Mouse (Mus musculus) midbrain, embryonic 11.5 days (tissue): ENCODE results near the gene Ift43. TPM values are rescaled to one million over a fixed set of nuclear protein-coding genes. Genes with fewer than 3 reads are reported as not detected.
A peak's percentile ranks its signal among the peaks of the same experiment; 100 is the strongest.

Source experiments
- ATAC-seq: fragments of 200-750 bp; cut with Nextera tagmentation; 2 replicates; pipeline ENCODE4 v1.8.0; 2017; ENCODE audit warnings: moderate TSS enrichment, moderate library complexity; ENCODE audit not compliant: low FRiP score
- DNase-seq: peaks from one replicate; pipeline ENCODE4 v3.0.0; 2015; ENCODE audit warnings: low spot score; ENCODE audit errors: missing footprints
- H3K27ac ChIP-seq: fragments of 300-500 bp; sonication (generic); 2 replicates; pipeline ENCODE4 v1.5.1; 2014; ENCODE audit warnings: low read depth, low read length
- H3K27me3 ChIP-seq: fragments of 300-500 bp; sonication (generic); 2 replicates; pipeline ENCODE4 v1.6.1; 2014; ENCODE audit warnings: mild to moderate bottlenecking, low read length, moderate library complexity, mixed read lengths; ENCODE audit not compliant: control insufficient read depth, insufficient read depth
- H3K36me3 ChIP-seq: fragments of 300-500 bp; sonication (generic); 2 replicates; pipeline ENCODE4 v1.6.1; 2014; ENCODE audit warnings: mild to moderate bottlenecking, low read length, moderate library complexity, mixed read lengths; ENCODE audit not compliant: control insufficient read depth, insufficient read depth
- H3K4me1 ChIP-seq: fragments of 300-500 bp; sonication (generic); 2 replicates; pipeline ENCODE4 v1.6.1; 2014; ENCODE audit warnings: low read length; ENCODE audit not compliant: control insufficient read depth, insufficient read depth
- H3K4me2 ChIP-seq: fragments of 300-500 bp; sonication (generic); 2 replicates; pipeline ENCODE4 v1.6.1; 2014; ENCODE audit warnings: mild to moderate bottlenecking, moderate library complexity
- H3K4me3 ChIP-seq: fragments of 300-500 bp; sonication (generic); 2 replicates; pipeline ENCODE4 v1.5.1; 2014; ENCODE audit warnings: low read depth, low read length
- H3K9ac ChIP-seq: fragments of 300-500 bp; sonication (generic); 2 replicates; pipeline ENCODE4 v1.6.1; 2014; ENCODE audit warnings: low read length
- H3K9me3 ChIP-seq: fragments of 300-500 bp; sonication (generic); 2 replicates; pipeline ENCODE4 v1.6.1; 2016; ENCODE audit warnings: low read length; ENCODE audit not compliant: control insufficient read depth
- WGBS: fragments of 180-500 bp; shearing (Covaris S2); extraction: QIAGEN DNeasy Blood & Tissue Kit; methylation state at CpG from one replicate; pipeline ENCODE4 v1.1.7; 2014; 5-methylcytosine and 5-hydroxymethylcytosine counted together
- polyA plus RNA-seq: library from polyadenylated mRNA; unstranded; fragments of >200 nt; fragmentation: Nextera tagmentation; extraction: Ambion mirVana; gene quantifications from 2 replicates; pipeline ENCODE4 v1.2.1, GENCODE M21; 2014

The Ift43 gene
- polyA plus RNA-seq, 1 experiment from 2014 or later = 95.4 TPM

DNA sequence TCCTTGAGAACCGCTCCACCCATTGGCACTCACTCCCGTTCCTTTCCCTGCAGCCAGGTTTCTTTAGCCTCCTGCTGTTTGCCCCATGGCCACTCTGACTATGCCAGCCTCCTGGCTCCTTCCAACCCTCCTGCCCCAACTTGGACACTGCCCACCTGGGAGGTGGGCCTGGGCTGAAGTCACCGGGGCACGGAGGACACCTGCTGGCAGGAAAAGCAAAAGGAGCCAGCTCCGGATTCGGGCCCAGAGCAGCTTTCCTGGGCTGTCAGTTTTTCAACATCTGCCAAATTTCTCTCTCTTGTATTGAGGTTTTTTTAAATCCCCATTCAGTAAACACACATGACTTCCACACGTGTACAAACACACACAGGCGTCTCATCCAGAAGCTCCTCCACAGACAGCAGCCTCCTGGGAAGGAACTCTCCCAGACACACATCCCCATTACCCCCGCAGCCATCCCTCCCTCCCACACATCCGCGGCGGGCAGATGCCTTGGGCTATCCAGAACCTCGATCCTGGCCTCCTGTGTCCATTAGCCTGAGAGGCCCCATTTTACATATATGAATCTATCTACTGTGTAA lies 5.9 kb upstream of the Ift43 start:
- Histone ChIP-seq H3K36me3 (no peaks in the 10 kb centered on the region), H3K27me3 (peaks cover 2% of the 10 kb centered on the region; the same call in 1 of the 2 replicates), H3K9me3 (no peaks in the 10 kb centered on the region), H3K4me3 (no peak overlapping the region), H3K9ac (no peak overlapping the region), H3K4me2 (peak overlapping the region; percentile 14; the same call in 1 of the 2 replicates), H3K4me1 (peaks cover 12% of the 10 kb centered on the region), H3K27ac (no peak overlapping the region)
- ATAC-seq (no peak), DNase-seq (peak; percentile 86)
- WGBS = 11% methylated on average over 13 of the region's 13 CpGs

GRCm38 (mm10) chr12:86077322-86077721 lies 5.0 kb upstream of the Ift43 start:
- ATAC-seq (no peak), DNase-seq (peak; percentile 91)
- no peaks in the 10 kb centered on the region for H3K9me3 ChIP-seq
- peak overlapping the region; percentile 48; the same call in 1 of the 2 replicates for H3K9ac ChIP-seq
- WGBS = 20% methylated on average over 8 of the region's 8 CpGs
- peak overlapping the region; percentile 88 for H3K4me2 ChIP-seq
- H3K27me3 ChIP-seq = peaks cover 2% of the 10 kb centered on the region; the same call in 1 of the 2 replicates
- H3K27ac ChIP-seq = no peak overlapping the region
- peaks cover 12% of the 10 kb centered on the region for H3K4me1 ChIP-seq
- H3K36me3 ChIP-seq = no peaks in the 10 kb centered on the region
- no peak overlapping the region; the same call in 1 of the 2 replicates for H3K4me3 ChIP-seq

GRCm38 (mm10) chr12:86077736-86078135 lies 4.6 kb upstream of the Ift43 start:
- DNase-seq (peak; percentile 93), ATAC-seq (no peak)

DNA sequence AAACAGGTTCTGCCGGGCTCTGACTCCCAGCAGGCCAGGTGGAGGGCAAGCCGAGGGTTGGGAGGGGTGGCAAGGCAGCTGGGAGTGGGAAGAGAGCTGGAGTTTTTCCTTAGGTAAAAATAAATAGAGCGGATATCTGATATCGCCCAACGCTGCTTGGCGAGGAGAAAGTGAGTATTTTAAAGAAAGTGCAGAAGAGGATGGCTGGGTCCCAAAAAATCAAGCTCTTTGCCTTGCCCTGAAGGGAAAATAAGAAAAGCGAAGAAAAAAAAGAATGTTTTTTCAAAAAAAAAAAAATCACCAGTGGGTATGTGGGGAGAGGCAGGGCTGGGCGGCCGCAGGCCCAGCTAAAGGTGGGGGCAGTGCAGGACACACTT lies 4.2 kb upstream of the Ift43 start:
- Histone ChIP-seq H3K36me3 (no peaks in the 10 kb centered on the region), H3K27ac (no peak overlapping the region; the same call in 1 of the 2 replicates), H3K4me1 (peaks cover 14% of the 10 kb centered on the region), H3K4me2 (peak overlapping the region; percentile 88), H3K27me3 (peaks cover 2% of the 10 kb centered on the region; the same call in 1 of the 2 replicates), H3K9me3 (no peaks in the 10 kb centered on the region), H3K4me3 (peak overlapping the region; percentile 47), H3K9ac (peak overlapping the region; percentile 67; the same call in 1 of the 2 replicates)
- WGBS = 5% methylated on average over 9 of the region's 9 CpGs
- DNase-seq = peak; percentile 95
- no peak for ATAC-seq

More at GRCm38 (mm10) chr12:86077736-86078135, 4.6 kb upstream of the Ift43 start:
- H3K9ac ChIP-seq = peak overlapping the region; percentile 48; the same call in 1 of the 2 replicates
- H3K27ac ChIP-seq = no peak overlapping the region
- H3K27me3 ChIP-seq = peaks cover 2% of the 10 kb centered on the region; the same call in 1 of the 2 replicates
- H3K4me3 ChIP-seq = 0 out of 2 replicates have a peak overlapping the region, but pooled peaks have one; percentile 14
- peak overlapping the region; percentile 88 for H3K4me2 ChIP-seq
- WGBS = 18% methylated on average over 11 of the region's 11 CpGs
- no peaks in the 10 kb centered on the region for H3K9me3 ChIP-seq
- peaks cover 12% of the 10 kb centered on the region for H3K4me1 ChIP-seq
- H3K36me3 ChIP-seq = no peaks in the 10 kb centered on the region

- H3K4me2 ChIP-seq = peak within 1 kb of the TSS; percentile 88
- peaks cover 16% of the 10 kb centered on the region for H3K4me1 ChIP-seq
Observed at GRCm38 (mm10) chr12:86078553-86079201, 3.7 kb upstream of the Ift43 start, which contains the start of gene Tgfb3. Tgfb3 (minus strand) TSS chr12:86079041.

DNA sequence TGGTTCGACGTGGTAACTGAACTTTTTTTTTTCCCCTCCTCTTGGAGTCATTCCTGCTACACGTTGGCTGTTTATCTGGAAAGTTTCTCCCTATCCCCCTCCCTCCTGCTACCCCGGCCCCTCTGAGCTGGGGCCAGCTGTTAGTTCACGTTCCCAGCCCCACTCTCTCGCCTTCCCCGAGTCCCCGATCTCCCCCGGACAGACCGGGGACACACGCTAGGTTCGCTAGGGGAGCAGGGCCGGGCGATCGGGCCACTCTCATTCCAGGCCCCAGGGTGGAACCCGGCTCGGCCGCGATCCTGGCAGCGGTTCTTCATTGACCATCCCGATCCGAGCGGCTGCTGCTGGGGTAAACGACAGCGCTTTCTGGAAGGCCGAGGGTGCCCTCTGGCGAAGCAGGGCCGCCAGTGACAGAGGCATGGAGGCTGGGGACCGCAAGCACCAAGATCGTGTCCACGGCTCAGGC lies 3.1 kb upstream of the Ift43 start:
- Histone ChIP-seq H3K4me1 (peaks cover 16% of the 10 kb centered on the region), H3K9ac (peak overlapping the region; percentile 67), H3K36me3 (no peaks in the 10 kb centered on the region), H3K4me3 (peak overlapping the region; percentile 47), H3K9me3 (no peaks in the 10 kb centered on the region), H3K27ac (peak overlapping the region; percentile 45), H3K4me2 (peak overlapping the region; percentile 88), H3K27me3 (peaks cover 2% of the 10 kb centered on the region; the same call in 1 of the 2 replicates)
- WGBS = under 1% methylated on average over 31 of the region's 31 CpGs
- peak; percentile 77 for ATAC-seq
- DNase-seq = peak; percentile 99

More at GRCm38 (mm10) chr12:86078553-86079201, 3.7 kb upstream of the Ift43 start, which contains the start of gene Tgfb3:
- under 1% methylated on average over 25 of the region's 25 CpGs for WGBS
- peak within 1 kb of the TSS; percentile 54 for H3K27ac ChIP-seq
- no peaks in the 10 kb centered on the region for H3K9me3 ChIP-seq
- DNase-seq = no peak
- H3K9ac ChIP-seq = peak within 1 kb of the TSS; percentile 67
- peak; percentile 63 for ATAC-seq
- peaks cover 2% of the 10 kb centered on the region; the same call in 1 of the 2 replicates for H3K27me3 ChIP-seq
- H3K36me3 ChIP-seq = no peaks in the 10 kb centered on the region
- H3K4me3 ChIP-seq = peak within 1 kb of the TSS; percentile 47

GRCm38 (mm10) chr12:86085873-86086272 lies 3.5 kb downstream of the Ift43 start:
- WGBS = 85% methylated on average over 7 of the region's 7 CpGs
- Histone ChIP-seq H3K36me3 (no peaks in the 10 kb centered on the region; the same call in 1 of the 2 replicates), H3K9ac (no peak overlapping the region), H3K4me2 (no peak overlapping the region), H3K27me3 (no peaks in the 10 kb centered on the region; the same call in 1 of the 2 replicates), H3K4me1 (peaks cover 4% of the 10 kb centered on the region; the same call in 1 of the 2 replicates), H3K27ac (no peak overlapping the region), H3K9me3 (no peaks in the 10 kb centered on the region), H3K4me3 (no peak overlapping the region)
- no peak for DNase-seq
- no peak for ATAC-seq

GRCm38 (mm10) chr12:86086550-86086949 lies 4.2 kb downstream of the Ift43 start:
- H3K27ac ChIP-seq = no peak overlapping the region
- no peaks in the 10 kb centered on the region for H3K9me3 ChIP-seq
- no peaks in the 10 kb centered on the region; the same call in 1 of the 2 replicates for H3K36me3 ChIP-seq
- 77% methylated on average over 8 of the region's 8 CpGs for WGBS
- no peak for ATAC-seq
- H3K4me1 ChIP-seq = peaks cover 10% of the 10 kb centered on the region
- no peak for DNase-seq
- no peak overlapping the region for H3K4me3 ChIP-seq
- H3K9ac ChIP-seq = no peak overlapping the region
- no peaks in the 10 kb centered on the region for H3K27me3 ChIP-seq
- H3K4me2 ChIP-seq = no peak overlapping the region

DNA sequence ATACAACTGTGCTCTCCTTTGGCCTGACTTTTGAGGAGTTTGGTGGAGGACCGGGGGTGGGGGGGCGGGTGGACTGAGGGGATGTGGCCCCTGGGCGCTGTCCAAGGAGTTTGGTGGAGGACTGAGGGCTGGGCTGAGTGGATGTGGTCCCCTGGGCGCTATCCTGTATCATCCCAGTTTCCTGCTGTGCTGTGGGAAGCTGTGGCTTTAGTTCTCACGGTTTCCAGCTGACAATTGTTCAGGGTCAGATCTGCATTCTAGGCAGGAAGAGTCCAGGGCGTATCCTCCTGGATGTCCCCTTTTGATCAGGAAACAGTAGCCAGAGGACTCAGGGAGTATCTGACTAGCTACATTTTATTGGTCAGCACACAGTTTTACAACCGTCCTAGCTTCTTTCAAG lies 5.7 kb downstream of the Ift43 start:
- no peaks in the 10 kb centered on the region; the same call in 1 of the 2 replicates for H3K36me3 ChIP-seq
- no peak overlapping the region for H3K4me2 ChIP-seq
- no peak for ATAC-seq
- H3K27ac ChIP-seq = no peak overlapping the region
- WGBS = 63% methylated on average over 7 of the region's 7 CpGs
- H3K27me3 ChIP-seq = no peaks in the 10 kb centered on the region
- H3K4me3 ChIP-seq = no peak overlapping the region
- DNase-seq = no peak
- H3K4me1 ChIP-seq = peaks cover 19% of the 10 kb centered on the region
- H3K9me3 ChIP-seq = no peaks in the 10 kb centered on the region
- H3K9ac ChIP-seq = no peak overlapping the region
